Mouse (Mus musculus): Measurements from ENCODE around the gene Stx1b.

GRCm38 (mm10) chr7:127778350-127778749 is 46.0 kb downstream of the Stx1b start:
- no peak for TF ChIP-seq CTCF (IDR thresholded peaks at IDR 0.05; ENCODE audit: control insufficient read depth, insufficient read depth, insufficient replicate concordance, low read depth, low read length)
- no peak for TF ChIP-seq POLR2A (IDR thresholded peaks at IDR 0.05; ENCODE audit: control insufficient read depth, low read depth, low read length)

Data from testis, adult 2 months (tissue).